Mouse (Mus musculus): Measurements from ENCODE around the gene Nfib.

Gene Nfib

GRCm38 (mm10) chr4:82335266-82335865, 370.2 kb downstream of the Nfib start:
- DNase-seq, result no peak

GRCm38 (mm10) chr4:82333413-82333812, 372.1 kb downstream of the Nfib start:
- no peak for DNase-seq

GRCm38 (mm10) chr4:82330095-82330494, 375.5 kb downstream of the Nfib start:
- no peak for DNase-seq

GRCm38 (mm10) chr4:82326140-82326529, 379.4 kb downstream of the Nfib start:
- no peak for DNase-seq

GRCm38 (mm10) chr4:82325409-82326139, 380.0 kb downstream of the Nfib start:
- DNase-seq, result no peak

- DNase-seq, result no peak
These were observed 380.6 kb downstream of the Nfib start for GRCm38 (mm10) chr4:82324977-82325376.

GRCm38 (mm10) chr4:82321008-82321407, 384.5 kb downstream of the Nfib start:
- no peak for DNase-seq

- no peak for DNase-seq
These were observed 386.2 kb downstream of the Nfib start for GRCm38 (mm10) chr4:82319388-82319787.

- DNase-seq, result no peak
These were observed 389.4 kb downstream of the Nfib start for GRCm38 (mm10) chr4:82316168-82316567.

GRCm38 (mm10) chr4:82315710-82316109, 389.8 kb downstream of the Nfib start:
- DNase-seq, result no peak

- DNase-seq, result no peak
These were observed 394.4 kb downstream of the Nfib start for GRCm38 (mm10) chr4:82310924-82311734.

- DNase-seq, result no peak
These were observed 399.5 kb downstream of the Nfib start for GRCm38 (mm10) chr4:82306045-82306444.

GRCm38 (mm10) chr4:82304148-82304871, 401.2 kb downstream of the Nfib start:
- peak; percentile 57 to 67 for DNase-seq

- DNase-seq, result no peak
These were observed 402.1 kb downstream of the Nfib start for GRCm38 (mm10) chr4:82303362-82303900.

GRCm38 (mm10) chr4:82302901-82303300, 402.6 kb downstream of the Nfib start:
- DNase-seq, result no peak

GRCm38 (mm10) chr4:82298606-82299005, 406.9 kb downstream of the Nfib start:
- DNase-seq, result no peak

- DNase-seq, result no peak
These were observed 408.0 kb downstream of the Nfib start for GRCm38 (mm10) chr4:82297562-82297961.

GRCm38 (mm10) chr4:82294066-82294465, 411.5 kb downstream of the Nfib start:
- no peak for DNase-seq

GRCm38 (mm10) chr4:82291174-82291847, 414.2 kb downstream of the Nfib start:
- peak in 1 of 2 experiments; percentile 32 for DNase-seq

GRCm38 (mm10) chr4:82290623-82291022, 414.9 kb downstream of the Nfib start:
- DNase-seq, result no peak

GRCm38 (mm10) chr4:82289596-82289995, 416.0 kb downstream of the Nfib start:
- no peak for DNase-seq

- no peak for DNase-seq
These were observed 417.4 kb downstream of the Nfib start for GRCm38 (mm10) chr4:82288138-82288537.

Data from kidney, postnatal 4 days (tissue).